ENCODE assay signal across 24 mouse cellular contexts in the genomic region with DNA sequence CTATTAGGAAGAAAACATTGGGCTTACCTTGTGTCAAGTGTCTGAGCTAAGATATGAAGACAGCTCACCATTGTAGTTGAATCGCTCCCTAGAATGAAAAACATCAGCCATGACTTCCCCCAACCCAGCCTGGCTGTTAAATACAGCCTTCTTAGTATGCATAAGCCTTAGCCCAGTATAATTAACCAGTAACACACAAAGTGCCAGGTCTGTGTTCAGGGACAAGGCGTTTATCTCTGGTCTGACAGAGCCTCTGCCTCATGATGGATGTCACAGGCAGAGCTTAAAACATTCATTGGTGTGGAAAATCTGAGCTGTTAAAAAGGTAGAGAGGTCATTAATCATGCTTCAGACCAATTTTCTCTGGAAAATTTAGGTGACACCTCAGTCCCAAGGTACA.
DNase-seq lines count a peak whose midpoint lies in the region; ATAC-seq lines count a peak whose summit lies in the region.
"Had no signal": no experiment of that assay in that cellular context is flagged by ENCODE, and none has a peak within 500 bp of the region (broad histone marks: within the 10 kb centered on the region; RNA-seq: fewer than 3 reads in every experiment).

No protein-coding gene starts in this region.

- H3K9ac ChIP-seq in forebrain, embryonic 13.5 days, result no peak overlapping the region
- H3K9ac ChIP-seq in forebrain, embryonic 15.5 days (replicated peaks), result no peak overlapping the region
- H3K9ac ChIP-seq in forebrain, embryonic 14.5 days (ENCODE audit: low read length), result no peak overlapping the region
- H3K9ac ChIP-seq in hindbrain, embryonic 12.5 days, result no peak overlapping the region
- no peak overlapping the region for H3K9ac ChIP-seq in midbrain, embryonic 15.5 days
- H3K9ac ChIP-seq: embryonic facial prominence, embryonic 13.5 days; heart, embryonic 15.5 days; limb, embryonic 13.5 days; liver, embryonic 13.5 days; lung, embryonic 15.5 days had no signal

- no peaks in the 10 kb centered on the region for H3K9me3 ChIP-seq in forebrain, embryonic 13.5 days (replicated peaks)
- H3K9me3 ChIP-seq in forebrain, embryonic 15.5 days, result no peaks in the 10 kb centered on the region
- no peaks in the 10 kb centered on the region for H3K9me3 ChIP-seq in forebrain, embryonic 14.5 days (replicated peaks; ENCODE audit: control insufficient read depth, low read length)
- H3K9me3 ChIP-seq in hindbrain, embryonic 12.5 days (replicated peaks), result no peaks in the 10 kb centered on the region
- no peaks in the 10 kb centered on the region for H3K9me3 ChIP-seq in midbrain, embryonic 15.5 days
- H3K9me3 ChIP-seq: embryonic facial prominence, embryonic 13.5 days; heart, embryonic 15.5 days; limb, embryonic 13.5 days; liver, embryonic 13.5 days; lung, embryonic 15.5 days had no signal

- H3K4me2 ChIP-seq in forebrain, embryonic 13.5 days, result no peak overlapping the region
- no peak overlapping the region for H3K4me2 ChIP-seq in forebrain, embryonic 15.5 days (replicated peaks)
- H3K4me2 ChIP-seq in forebrain, embryonic 14.5 days (ENCODE audit: low read length), result no peak overlapping the region
- no peak overlapping the region for H3K4me2 ChIP-seq in hindbrain, embryonic 12.5 days (replicated peaks)
- H3K4me2 ChIP-seq in midbrain, embryonic 15.5 days, result no peak overlapping the region
- H3K4me2 ChIP-seq: embryonic facial prominence, embryonic 13.5 days; heart, embryonic 15.5 days; limb, embryonic 13.5 days; liver, embryonic 13.5 days; lung, embryonic 15.5 days had no signal

- no peaks in the 10 kb centered on the region for H3K36me3 ChIP-seq in forebrain, embryonic 13.5 days (ENCODE audit: poor library complexity, severe bottlenecking)
- no peaks in the 10 kb centered on the region for H3K36me3 ChIP-seq in forebrain, embryonic 15.5 days
- H3K36me3 ChIP-seq in forebrain, embryonic 14.5 days (ENCODE audit: control insufficient read depth, insufficient read depth, low read length), result no peaks in the 10 kb centered on the region
- no peaks in the 10 kb centered on the region for H3K36me3 ChIP-seq in hindbrain, embryonic 12.5 days
- H3K36me3 ChIP-seq in midbrain, embryonic 15.5 days (replicated peaks), result no peaks in the 10 kb centered on the region
- H3K36me3 ChIP-seq: embryonic facial prominence, embryonic 13.5 days; heart, embryonic 15.5 days; limb, embryonic 13.5 days; liver, embryonic 13.5 days; lung, embryonic 15.5 days had no signal

- H3K4me3 ChIP-seq in forebrain, embryonic 13.5 days, result no peak overlapping the region
- H3K4me3 ChIP-seq in forebrain, embryonic 15.5 days, result no peak overlapping the region
- no peak overlapping the region for H3K4me3 ChIP-seq in forebrain, embryonic 14.5 days (ENCODE audit: low read depth, low read length)
- no peak overlapping the region for H3K4me3 ChIP-seq in hindbrain, embryonic 12.5 days
- H3K4me3 ChIP-seq in midbrain, embryonic 15.5 days, result no peak overlapping the region
- H3K4me3 ChIP-seq: embryonic facial prominence, embryonic 13.5 days; heart, embryonic 15.5 days; limb, embryonic 13.5 days; liver, embryonic 13.5 days; lung, embryonic 15.5 days had no signal

- H3K4me1 ChIP-seq in forebrain, embryonic 13.5 days, result no peaks in the 10 kb centered on the region; the same call in 1 of the 2 replicates
- no peaks in the 10 kb centered on the region for H3K4me1 ChIP-seq in forebrain, embryonic 15.5 days
- H3K4me1 ChIP-seq in forebrain, embryonic 14.5 days (ENCODE audit: control insufficient read depth, insufficient read depth, low read length), result 0 out of 2 replicates have a peak, but pooled peaks cover 3% of the 10 kb centered on the region
- H3K4me1 ChIP-seq in hindbrain, embryonic 12.5 days, result 0 out of 2 replicates have a peak, but pooled peaks cover 7% of the 10 kb centered on the region
- peaks cover 3% of the 10 kb centered on the region; the same call in 1 of the 2 replicates for H3K4me1 ChIP-seq in midbrain, embryonic 15.5 days
- H3K4me1 ChIP-seq: embryonic facial prominence, embryonic 13.5 days; heart, embryonic 15.5 days; limb, embryonic 13.5 days; liver, embryonic 13.5 days; lung, embryonic 15.5 days had no signal

- peak; percentile 70; the same call in 1 of the 2 replicates for ATAC-seq in forebrain, embryonic 13.5 days
- no peak for ATAC-seq in forebrain, embryonic 15.5 days (replicated peaks)
- ATAC-seq in forebrain, embryonic 14.5 days, result peak; percentile 72; the same call in 1 of the 2 replicates
- peak; percentile 95 for ATAC-seq in hindbrain, embryonic 12.5 days (ENCODE audit: low FRiP score)
- ATAC-seq in midbrain, embryonic 15.5 days (replicated peaks), result 0 out of 2 replicates have a peak, but pooled peaks have one; percentile 52

- H3K27me3 ChIP-seq in forebrain, embryonic 13.5 days, result no peaks in the 10 kb centered on the region
- H3K27me3 ChIP-seq in forebrain, embryonic 15.5 days, result no peaks in the 10 kb centered on the region
- H3K27me3 ChIP-seq in forebrain, embryonic 14.5 days (replicated peaks; ENCODE audit: control insufficient read depth, insufficient read depth, low read length), result no peaks in the 10 kb centered on the region
- H3K27me3 ChIP-seq in hindbrain, embryonic 12.5 days, result no peaks in the 10 kb centered on the region
- no peaks in the 10 kb centered on the region for H3K27me3 ChIP-seq in midbrain, embryonic 15.5 days (replicated peaks)
- H3K27me3 ChIP-seq: embryonic facial prominence, embryonic 13.5 days; heart, embryonic 15.5 days; limb, embryonic 13.5 days; liver, embryonic 13.5 days; lung, embryonic 15.5 days had no signal

- WGBS in forebrain, embryonic 13.5 days, result 27% methylated on average over 2 of the region's 2 CpGs
- 20% methylated on average over 2 of the region's 2 CpGs for WGBS in forebrain, embryonic 15.5 days
- WGBS in forebrain, embryonic 14.5 days, result 28% methylated on average over 2 of the region's 2 CpGs
- 49% methylated on average over 2 of the region's 2 CpGs for WGBS in hindbrain, embryonic 12.5 days
- 51% methylated on average over 2 of the region's 2 CpGs for whole genome bisulfite sequencing in midbrain, embryonic 15.5 days

- peak overlapping the region; percentile 17; the same call in 1 of the 2 replicates for H3K27ac ChIP-seq in forebrain, embryonic 13.5 days
- H3K27ac ChIP-seq in forebrain, embryonic 15.5 days (replicated peaks), result no peak overlapping the region
- no peak overlapping the region for H3K27ac ChIP-seq in forebrain, embryonic 14.5 days (ENCODE audit: low read depth, low read length)
- peak overlapping the region; percentile 18; the same call in 1 of the 2 replicates for H3K27ac ChIP-seq in hindbrain, embryonic 12.5 days
- no peak overlapping the region for H3K27ac ChIP-seq in midbrain, embryonic 15.5 days
- H3K27ac ChIP-seq: embryonic facial prominence, embryonic 13.5 days; heart, embryonic 15.5 days; kidney, postnatal 0 days; limb, embryonic 13.5 days; liver, embryonic 13.5 days; lung, embryonic 15.5 days; macrophage; stomach, postnatal 0 days had no signal

- DNase-seq in forebrain, embryonic 14.5 days (ENCODE audit: low spot score), result peak; percentile 37
- DNase-seq in cerebellum, adult 9-11 months, result no peak
- DNase-seq in thymus, adult 18-20 months, result no peak
- no peak for DNase-seq in right cerebral cortex, postnatal 14 days
- DNase-seq: adrenal gland, postnatal 25 days; B cell, adult 2 months; cerebellum, adult 18-20 months; gastrocnemius, postnatal 25 days; kidney, adult 11 months; layer of hippocampus, postnatal 36 days; liver, embryonic 13.5 days; retina, postnatal 1 day; thymus, postnatal 25 days had no signal

Comparison
In these comparisons a context has a peak if more than half of its experiments do, and no peak if none do; other contexts are left out.
1. H3K27ac ChIP-seq: peak in forebrain, embryonic 13.5 days (single experiment) and hindbrain, embryonic 12.5 days (single experiment); none in forebrain, embryonic 15.5 days (single experiment), forebrain, embryonic 14.5 days (single experiment) and midbrain, embryonic 15.5 days (single experiment).